Mouse (Mus musculus): Measurements from ENCODE around the gene Cdk6. TPM values are rescaled to one million over a fixed set of nuclear protein-coding genes. Genes with fewer than 3 reads are reported as not detected.
"Not testable (repeated sequence)": the region's sequence is repeated elsewhere in the genome, so short reads cannot be mapped to it uniquely, and the experiment has no call there.

Cdk6 gene
- total RNA-seq, 1 experiment from 2014 or later: 9.9 TPM

- peak; percentile 33; the same call in 1 of the 2 replicates for ATAC-seq (replicated peaks; ENCODE audit: insufficient number of reproducible peaks, low FRiP score, low TSS enrichment, poor library complexity, severe bottlenecking)
Observed at GRCm38 (mm10) chr5:3342771-3343565, 1.7 kb downstream of the Cdk6 start.

- ATAC-seq (replicated peaks; ENCODE audit: insufficient number of reproducible peaks, low FRiP score, low TSS enrichment, poor library complexity, severe bottlenecking): 0 out of 2 replicates have a peak, but pooled peaks have one; percentile 20
Observed at GRCm38 (mm10) chr5:3343566-3344080, 2.3 kb downstream of the Cdk6 start.

- peak; percentile 41 for ATAC-seq (replicated peaks; ENCODE audit: insufficient number of reproducible peaks, low FRiP score, low TSS enrichment, poor library complexity, severe bottlenecking)
Observed at GRCm38 (mm10) chr5:3344081-3344631, 2.9 kb downstream of the Cdk6 start.

GRCm38 (mm10) chr5:3345540-3345939 lies 4.3 kb downstream of the Cdk6 start:
- ATAC-seq (replicated peaks; ENCODE audit: insufficient number of reproducible peaks, low FRiP score, low TSS enrichment, poor library complexity, severe bottlenecking): not testable (repeated sequence)

- ATAC-seq (replicated peaks; ENCODE audit: insufficient number of reproducible peaks, low FRiP score, low TSS enrichment, poor library complexity, severe bottlenecking): not testable (repeated sequence)
Observed at GRCm38 (mm10) chr5:3349393-3349792, 8.1 kb downstream of the Cdk6 start.

- ATAC-seq (replicated peaks; ENCODE audit: insufficient number of reproducible peaks, low FRiP score, low TSS enrichment, poor library complexity, severe bottlenecking): not testable (repeated sequence)
Observed at GRCm38 (mm10) chr5:3351836-3352235, 10.6 kb downstream of the Cdk6 start.

- ATAC-seq (replicated peaks; ENCODE audit: insufficient number of reproducible peaks, low FRiP score, low TSS enrichment, poor library complexity, severe bottlenecking): no peak
Observed at GRCm38 (mm10) chr5:3352314-3352713, 11.0 kb downstream of the Cdk6 start.

- ATAC-seq (replicated peaks; ENCODE audit: insufficient number of reproducible peaks, low FRiP score, low TSS enrichment, poor library complexity, severe bottlenecking): no peak
Observed at GRCm38 (mm10) chr5:3352827-3353226, 11.5 kb downstream of the Cdk6 start.

- no peak for ATAC-seq (replicated peaks; ENCODE audit: insufficient number of reproducible peaks, low FRiP score, low TSS enrichment, poor library complexity, severe bottlenecking)
Observed at GRCm38 (mm10) chr5:3354307-3354706, 13.0 kb downstream of the Cdk6 start.

GRCm38 (mm10) chr5:3355032-3355536 lies 13.8 kb downstream of the Cdk6 start:
- no peak for ATAC-seq (replicated peaks; ENCODE audit: insufficient number of reproducible peaks, low FRiP score, low TSS enrichment, poor library complexity, severe bottlenecking)

- no peak for ATAC-seq (replicated peaks; ENCODE audit: insufficient number of reproducible peaks, low FRiP score, low TSS enrichment, poor library complexity, severe bottlenecking)
Observed at GRCm38 (mm10) chr5:3355560-3356260, 14.4 kb downstream of the Cdk6 start.

GRCm38 (mm10) chr5:3356261-3356778 lies 15.0 kb downstream of the Cdk6 start:
- ATAC-seq (replicated peaks; ENCODE audit: insufficient number of reproducible peaks, low FRiP score, low TSS enrichment, poor library complexity, severe bottlenecking): no peak

- ATAC-seq (replicated peaks; ENCODE audit: insufficient number of reproducible peaks, low FRiP score, low TSS enrichment, poor library complexity, severe bottlenecking): no peak
Observed at GRCm38 (mm10) chr5:3357496-3357895, 16.2 kb downstream of the Cdk6 start.

GRCm38 (mm10) chr5:3358687-3359520 lies 17.6 kb downstream of the Cdk6 start:
- 0 out of 2 replicates have a peak, but pooled peaks have one; percentile 38 for ATAC-seq (replicated peaks; ENCODE audit: insufficient number of reproducible peaks, low FRiP score, low TSS enrichment, poor library complexity, severe bottlenecking)

GRCm38 (mm10) chr5:3359914-3360313 lies 18.6 kb downstream of the Cdk6 start:
- 0 out of 2 replicates have a peak, but pooled peaks have one; percentile 27 for ATAC-seq (replicated peaks; ENCODE audit: insufficient number of reproducible peaks, low FRiP score, low TSS enrichment, poor library complexity, severe bottlenecking)

GRCm38 (mm10) chr5:3361252-3361651 lies 20.0 kb downstream of the Cdk6 start:
- no peak for ATAC-seq (replicated peaks; ENCODE audit: insufficient number of reproducible peaks, low FRiP score, low TSS enrichment, poor library complexity, severe bottlenecking)

GRCm38 (mm10) chr5:3362111-3362510 lies 20.8 kb downstream of the Cdk6 start:
- ATAC-seq (replicated peaks; ENCODE audit: insufficient number of reproducible peaks, low FRiP score, low TSS enrichment, poor library complexity, severe bottlenecking): no peak
